In the genomic region with DNA sequence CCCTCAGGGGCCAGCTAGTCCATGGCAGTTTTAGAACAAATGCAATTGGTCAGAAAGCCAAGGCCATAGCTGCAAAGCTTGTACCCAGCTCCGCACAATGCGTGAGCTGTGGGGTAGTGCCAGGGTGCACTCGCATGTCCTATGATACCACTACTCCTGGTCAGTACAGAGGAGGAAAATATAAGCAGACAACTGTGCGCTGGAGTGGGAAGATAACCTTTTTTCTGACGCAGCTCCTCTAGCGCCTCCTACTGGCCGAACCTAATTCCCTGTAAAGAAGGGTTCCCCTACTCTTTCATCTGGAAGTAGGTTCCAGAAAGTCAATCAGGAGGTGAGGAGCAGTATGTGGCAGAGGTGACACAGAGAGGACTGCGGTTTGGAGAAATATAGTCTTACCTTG, we compare ENCODE assay signal across 11 mouse cellular contexts.
DNase-seq lines count a peak whose midpoint lies in the region; ATAC-seq and TF ChIP-seq lines count a peak whose summit lies in the region.
"Had no signal": no experiment of that assay in that cellular context is flagged by ENCODE, and none has a peak within 500 bp of the region (broad histone marks: within the 10 kb centered on the region; RNA-seq: fewer than 3 reads in every experiment).

No protein-coding gene starts in this region.

- 0 out of 2 replicates have a peak, but pooled peaks have one; percentile 48 for ATAC-seq in forebrain, embryonic 13.5 days
- ATAC-seq in forebrain, embryonic 15.5 days (replicated peaks), result no peak
- ATAC-seq in midbrain, postnatal 0 days (ENCODE audit: low FRiP score), result no peak
- no peak for ATAC-seq in midbrain, embryonic 13.5 days
- no peak for ATAC-seq in liver, postnatal 0 days

- H3K4me1 ChIP-seq in forebrain, embryonic 13.5 days, result no peaks in the 10 kb centered on the region
- 0 out of 2 replicates have a peak, but pooled peaks cover 3% of the 10 kb centered on the region for H3K4me1 ChIP-seq in forebrain, embryonic 15.5 days
- H3K4me1 ChIP-seq in midbrain, postnatal 0 days (ENCODE audit: insufficient read depth, low read length), result no peaks in the 10 kb centered on the region
- no peaks in the 10 kb centered on the region for H3K4me1 ChIP-seq in midbrain, embryonic 13.5 days (replicated peaks)
- no peaks in the 10 kb centered on the region for H3K4me1 ChIP-seq in liver, postnatal 0 days (ENCODE audit: insufficient read depth)

- TF ChIP-seq CTCF in midbrain, postnatal 0 days (IDR thresholded peaks at IDR 0.05), result peak; percentile 42
- TF ChIP-seq CTCF in liver, postnatal 0 days (IDR thresholded peaks at IDR 0.05; ENCODE audit: low read depth), result peak; percentile 61

- H3K4me2 ChIP-seq in forebrain, embryonic 13.5 days, result no peak overlapping the region
- H3K4me2 ChIP-seq in forebrain, embryonic 15.5 days (replicated peaks), result no peak overlapping the region
- no peak overlapping the region for H3K4me2 ChIP-seq in midbrain, postnatal 0 days (ENCODE audit: low read depth, low read length, poor library complexity, severe bottlenecking)
- H3K4me2 ChIP-seq in midbrain, embryonic 13.5 days (replicated peaks), result no peak overlapping the region
- H3K4me2 ChIP-seq in liver, postnatal 0 days (ENCODE audit: low read depth, low read length), result no peak overlapping the region
- H3K4me2 ChIP-seq: embryonic facial prominence, embryonic 12.5 days; heart, embryonic 13.5 days had no signal

- no peak for DNase-seq in midbrain, postnatal 0 days (ENCODE audit: low spot score)
- DNase-seq in adrenal gland, postnatal 14 days, result peak; percentile 19
- peak; percentile 24 for DNase-seq in liver, postnatal 0 days
- DNase-seq in urinary bladder, postnatal 25 days (ENCODE audit: low spot score), result no peak
- no peak for DNase-seq in left cerebral cortex, adult 18-20 months (ENCODE audit: low spot score in 2 of 2)
- DNase-seq: lung, postnatal 10 days had no signal

- no peak overlapping the region for H3K4me3 ChIP-seq in forebrain, embryonic 13.5 days
- no peak overlapping the region for H3K4me3 ChIP-seq in forebrain, embryonic 15.5 days
- H3K4me3 ChIP-seq in midbrain, postnatal 0 days (ENCODE audit: low read depth, low read length), result no peak overlapping the region
- no peak overlapping the region for H3K4me3 ChIP-seq in midbrain, embryonic 13.5 days (replicated peaks)
- H3K4me3 ChIP-seq in liver, postnatal 0 days (ENCODE audit: low read depth, low read length), result no peak overlapping the region
- H3K4me3 ChIP-seq: embryonic facial prominence, embryonic 12.5 days; heart, embryonic 13.5 days had no signal

- no peaks in the 10 kb centered on the region for H3K36me3 ChIP-seq in forebrain, embryonic 13.5 days (ENCODE audit: poor library complexity, severe bottlenecking)
- H3K36me3 ChIP-seq in forebrain, embryonic 15.5 days, result no peaks in the 10 kb centered on the region
- no peaks in the 10 kb centered on the region for H3K36me3 ChIP-seq in midbrain, postnatal 0 days (ENCODE audit: insufficient read depth, low read length)
- H3K36me3 ChIP-seq in midbrain, embryonic 13.5 days, result peaks cover 4% of the 10 kb centered on the region; the same call in 1 of the 2 replicates
- H3K36me3 ChIP-seq in liver, postnatal 0 days (replicated peaks; ENCODE audit: insufficient read depth, low read length), result no peaks in the 10 kb centered on the region
- H3K36me3 ChIP-seq: embryonic facial prominence, embryonic 12.5 days; heart, embryonic 13.5 days had no signal

- H3K9me3 ChIP-seq in forebrain, embryonic 13.5 days (replicated peaks), result no peaks in the 10 kb centered on the region
- H3K9me3 ChIP-seq in forebrain, embryonic 15.5 days, result no peaks in the 10 kb centered on the region
- no peaks in the 10 kb centered on the region for H3K9me3 ChIP-seq in midbrain, postnatal 0 days (ENCODE audit: low read length)
- no peaks in the 10 kb centered on the region for H3K9me3 ChIP-seq in midbrain, embryonic 13.5 days
- no peaks in the 10 kb centered on the region for H3K9me3 ChIP-seq in liver, postnatal 0 days (ENCODE audit: low read length)
- H3K9me3 ChIP-seq: embryonic facial prominence, embryonic 12.5 days; heart, embryonic 13.5 days had no signal

- H3K27me3 ChIP-seq in forebrain, embryonic 13.5 days, result no peaks in the 10 kb centered on the region
- H3K27me3 ChIP-seq in forebrain, embryonic 15.5 days, result no peaks in the 10 kb centered on the region
- H3K27me3 ChIP-seq in midbrain, postnatal 0 days (ENCODE audit: insufficient read depth, low read length), result no peaks in the 10 kb centered on the region
- no peaks in the 10 kb centered on the region for H3K27me3 ChIP-seq in midbrain, embryonic 13.5 days
- H3K27me3 ChIP-seq in liver, postnatal 0 days (ENCODE audit: insufficient read depth, low read length), result no peaks in the 10 kb centered on the region
- H3K27me3 ChIP-seq: embryonic facial prominence, embryonic 12.5 days; heart, embryonic 13.5 days had no signal

- no peak for TF ChIP-seq EP300 in liver, postnatal 0 days (IDR thresholded peaks at IDR 0.05; ENCODE audit: low read depth)

- H3K9ac ChIP-seq in forebrain, embryonic 13.5 days, result no peak overlapping the region
- H3K9ac ChIP-seq in forebrain, embryonic 15.5 days (replicated peaks), result no peak overlapping the region
- no peak overlapping the region for H3K9ac ChIP-seq in midbrain, postnatal 0 days (replicated peaks; ENCODE audit: low read length, poor library complexity, severe bottlenecking)
- no peak overlapping the region for H3K9ac ChIP-seq in midbrain, embryonic 13.5 days (replicated peaks)
- no peak overlapping the region for H3K9ac ChIP-seq in liver, postnatal 0 days (replicated peaks)
- H3K9ac ChIP-seq: embryonic facial prominence, embryonic 12.5 days; heart, embryonic 13.5 days had no signal

- no peak overlapping the region for H3K27ac ChIP-seq in forebrain, embryonic 13.5 days
- H3K27ac ChIP-seq in forebrain, embryonic 15.5 days (replicated peaks), result no peak overlapping the region
- no peak overlapping the region for H3K27ac ChIP-seq in midbrain, postnatal 0 days (ENCODE audit: low read depth, low read length)
- no peak overlapping the region for H3K27ac ChIP-seq in midbrain, embryonic 13.5 days
- H3K27ac ChIP-seq in liver, postnatal 0 days (ENCODE audit: low read depth), result no peak overlapping the region
- H3K27ac ChIP-seq: embryonic facial prominence, embryonic 12.5 days; heart, embryonic 13.5 days had no signal

- 54% methylated on average over 8 of the region's 8 CpGs for WGBS in forebrain, embryonic 13.5 days
- WGBS in forebrain, embryonic 15.5 days, result 59% methylated on average over 8 of the region's 8 CpGs
- WGBS in midbrain, postnatal 0 days, result 65% methylated on average over 8 of the region's 8 CpGs
- WGBS in midbrain, embryonic 13.5 days, result 61% methylated on average over 8 of the region's 8 CpGs
- 52% methylated on average over 8 of the region's 8 CpGs for WGBS in liver, postnatal 0 days (ENCODE audit: insufficient replicate concordance)

Comparison
In these comparisons a context has a peak if more than half of its experiments do, and no peak if none do; other contexts are left out.
1. DNase-seq: peak in adrenal gland, postnatal 14 days (single experiment) and liver, postnatal 0 days (single experiment); none in midbrain, postnatal 0 days (single experiment), urinary bladder, postnatal 25 days (single experiment) and left cerebral cortex, adult 18-20 months (0 of 2).